Mouse (Mus musculus) embryonic facial prominence, embryonic 15.5 days (tissue): ENCODE data around the gene Gm49320. TPM values are rescaled to one million over a fixed set of nuclear protein-coding genes. Genes with fewer than 3 reads are reported as not detected.

Experiments
- ATAC-seq: fragments of 200-750 bp; cut with Nextera tagmentation; 2 replicates; pipeline ENCODE4 v1.8.0; 2017; ENCODE audit warnings: low read depth, moderate TSS enrichment; ENCODE audit not compliant: insufficient number of reproducible peaks, low FRiP score, low TSS enrichment
- H3K27ac ChIP-seq: fragments of 300-500 bp; sonication (generic); replicated peaks from 2 replicates; pipeline ENCODE4 v1.5.1; 2015; ENCODE audit warnings: mild to moderate bottlenecking, inconsistent platforms
- H3K27me3 ChIP-seq: fragments of 300-500 bp; sonication (generic); 2 replicates; pipeline ENCODE4 v1.6.1; 2015; ENCODE audit warnings: inconsistent platforms
- H3K36me3 ChIP-seq: fragments of 300-500 bp; sonication (generic); 2 replicates; pipeline ENCODE4 v1.6.1; 2015; ENCODE audit warnings: mild to moderate bottlenecking, inconsistent platforms
- H3K4me1 ChIP-seq: fragments of 300-500 bp; sonication (generic); 2 replicates; pipeline ENCODE4 v1.6.1; 2015; ENCODE audit warnings: inconsistent platforms
- H3K4me2 ChIP-seq: fragments of 300-500 bp; sonication (generic); replicated peaks from 2 replicates; pipeline ENCODE4 v1.6.1; 2015; ENCODE audit warnings: mild to moderate bottlenecking, inconsistent platforms
- H3K4me3 ChIP-seq: fragments of 300-500 bp; sonication (generic); replicated peaks from 2 replicates; pipeline ENCODE4 v1.5.1; 2015; ENCODE audit warnings: mild to moderate bottlenecking, inconsistent platforms
- H3K9ac ChIP-seq: fragments of 300-500 bp; sonication (generic); 2 replicates; pipeline ENCODE4 v1.6.1; 2015; ENCODE audit warnings: inconsistent platforms
- H3K9me3 ChIP-seq: fragments of 300-500 bp; sonication (generic); replicated peaks from 2 replicates; pipeline ENCODE4 v1.6.1; 2016; ENCODE audit warnings: inconsistent platforms
- WGBS: fragments of 180-500 bp; shearing (Covaris S2); methylation state at CpG from one replicate; pipeline ENCODE4 v1.1.7; 2015; 5-methylcytosine and 5-hydroxymethylcytosine counted together
- polyA plus RNA-seq: library from polyadenylated mRNA; unstranded; fragments of >200 nt; fragmentation: Nextera tagmentation; extraction: Ambion mirVana; gene quantifications from 2 replicates; pipeline ENCODE4 v1.2.1, GENCODE M21; 2015

The Gm49320 gene
- polyA plus RNA-seq, 1 experiment from 2014 or later, result 1.4 TPM

- H3K27ac ChIP-seq, result peak overlapping the region; percentile 83; the same call in 1 of the 2 replicates
- no peak overlapping the region for H3K4me2 ChIP-seq
- H3K27me3 ChIP-seq, result no peaks in the 10 kb centered on the region
- no peak for ATAC-seq
- WGBS, result 75% methylated on average over 4 of the region's 4 CpGs
- no peaks in the 10 kb centered on the region for H3K9me3 ChIP-seq
- H3K4me3 ChIP-seq, result no peak overlapping the region
- no peak overlapping the region for H3K9ac ChIP-seq
- H3K36me3 ChIP-seq, result peaks cover 66% of the 10 kb centered on the region
- H3K4me1 ChIP-seq, result peaks cover 26% of the 10 kb centered on the region
Observed at GRCm38 (mm10) chr8:4259805-4260170, 21.1 kb downstream of the Gm49320 start.

GRCm38 (mm10) chr8:4263105-4263791 lies 24.6 kb downstream of the Gm49320 start:
- Histone ChIP-seq H3K36me3 (peaks cover 82% of the 10 kb centered on the region), H3K27me3 (no peaks in the 10 kb centered on the region), H3K9me3 (no peaks in the 10 kb centered on the region), H3K9ac (no peak overlapping the region), H3K4me3 (no peak overlapping the region), H3K27ac (no peak overlapping the region), H3K4me2 (no peak overlapping the region), H3K4me1 (peaks cover 10% of the 10 kb centered on the region)
- 84% methylated on average over 8 of the region's 8 CpGs for WGBS
- ATAC-seq, result no peak

- Histone ChIP-seq H3K9me3 (no peaks in the 10 kb centered on the region), H3K9ac (no peak overlapping the region), H3K4me2 (no peak overlapping the region), H3K4me1 (no peaks in the 10 kb centered on the region), H3K27me3 (no peaks in the 10 kb centered on the region), H3K36me3 (peaks cover 97% of the 10 kb centered on the region), H3K27ac (no peak overlapping the region), H3K4me3 (no peak overlapping the region)
- 86% methylated on average over 15 of the region's 15 CpGs for WGBS
- no peak for ATAC-seq
Observed at GRCm38 (mm10) chr8:4265160-4265914, 26.7 kb downstream of the Gm49320 start.

- Histone ChIP-seq H3K27me3 (no peaks in the 10 kb centered on the region), H3K4me2 (no peak overlapping the region), H3K4me1 (no peaks in the 10 kb centered on the region), H3K27ac (no peak overlapping the region), H3K36me3 (peaks cover 90% of the 10 kb centered on the region), H3K9ac (no peak overlapping the region), H3K4me3 (no peak overlapping the region), H3K9me3 (no peaks in the 10 kb centered on the region)
- WGBS, result 78% methylated on average over 15 of the region's 15 CpGs
- ATAC-seq, result 0 out of 2 replicates have a peak, but pooled peaks have one; percentile 36
Observed at GRCm38 (mm10) chr8:4267627-4268026, 29.0 kb downstream of the Gm49320 start.

GRCm38 (mm10) chr8:4269609-4270008 lies 30.9 kb downstream of the Gm49320 start:
- no peaks in the 10 kb centered on the region for H3K9me3 ChIP-seq
- ATAC-seq, result no peak
- no peaks in the 10 kb centered on the region for H3K27me3 ChIP-seq
- no peak overlapping the region for H3K9ac ChIP-seq
- H3K27ac ChIP-seq, result no peak overlapping the region
- no peak overlapping the region for H3K4me2 ChIP-seq
- no peak overlapping the region for H3K4me3 ChIP-seq
- H3K4me1 ChIP-seq, result peaks cover 4% of the 10 kb centered on the region; the same call in 1 of the 2 replicates
- WGBS, result 85% methylated on average over 6 of the region's 6 CpGs
- H3K36me3 ChIP-seq, result peaks cover 83% of the 10 kb centered on the region

- Histone ChIP-seq H3K36me3 (peaks cover 25% of the 10 kb centered on the region; the same call in 1 of the 2 replicates), H3K27me3 (no peaks in the 10 kb centered on the region), H3K9ac (peak within 1 kb of the TSS; percentile 72), H3K4me1 (peaks cover 14% of the 10 kb centered on the region), H3K9me3 (no peaks in the 10 kb centered on the region), H3K27ac (peak within 1 kb of the TSS; percentile 76), H3K4me3 (peak within 1 kb of the TSS; percentile 88), H3K4me2 (peak within 1 kb of the TSS; percentile 76)
- WGBS, result under 1% methylated on average over 39 of the region's 39 CpGs
- ATAC-seq, result peak; percentile 94
Observed at GRCm38 (mm10) chr8:4275275-4276110, 36.8 kb downstream of the Gm49320 start, which contains the start of gene Timm44. Gene Timm44 (minus strand): TSS chr8:4275913.

- Histone ChIP-seq H3K27me3 (no peaks in the 10 kb centered on the region), H3K9me3 (no peaks in the 10 kb centered on the region), H3K4me3 (peak overlapping the region; percentile 88), H3K36me3 (peaks cover 21% of the 10 kb centered on the region; the same call in 1 of the 2 replicates), H3K4me2 (peak overlapping the region; percentile 76), H3K9ac (peak overlapping the region; percentile 72), H3K4me1 (peaks cover 14% of the 10 kb centered on the region), H3K27ac (peak overlapping the region; percentile 76)
- no peak for ATAC-seq
- WGBS, result 23% methylated on average over 9 of the region's 9 CpGs
Observed at GRCm38 (mm10) chr8:4276111-4276465, 37.4 kb downstream of the Gm49320 start.

GRCm38 (mm10) chr8:4292738-4293137 lies 54.1 kb downstream of the Gm49320 start:
- no peak overlapping the region for H3K4me2 ChIP-seq
- H3K27me3 ChIP-seq, result no peaks in the 10 kb centered on the region
- H3K4me1 ChIP-seq, result no peaks in the 10 kb centered on the region
- no peak overlapping the region for H3K4me3 ChIP-seq
- H3K36me3 ChIP-seq, result peaks cover 85% of the 10 kb centered on the region
- no peak for ATAC-seq
- H3K9ac ChIP-seq, result no peak overlapping the region
- no peaks in the 10 kb centered on the region for H3K9me3 ChIP-seq
- no peak overlapping the region for H3K27ac ChIP-seq
- WGBS, result 88% methylated on average over 5 of the region's 5 CpGs

GRCm38 (mm10) chr8:4297822-4298221 lies 59.2 kb downstream of the Gm49320 start:
- WGBS, result 89% methylated on average over 4 of the region's 4 CpGs
- H3K9ac ChIP-seq, result no peak overlapping the region
- no peak for ATAC-seq

More at GRCm38 (mm10) chr8:4297822-4298221, 59.2 kb downstream of the Gm49320 start:
- Histone ChIP-seq H3K36me3 (peaks cover 88% of the 10 kb centered on the region), H3K9me3 (no peaks in the 10 kb centered on the region), H3K27me3 (no peaks in the 10 kb centered on the region), H3K4me3 (no peak overlapping the region), H3K4me2 (no peak overlapping the region), H3K27ac (no peak overlapping the region), H3K4me1 (no peaks in the 10 kb centered on the region)
